Mouse (Mus musculus): ENCODE data around the gene Gm10160. TPM values are rescaled to one million over a fixed set of nuclear protein-coding genes. Genes with fewer than 3 reads are reported as not detected.
A peak's percentile ranks its signal among the peaks of the same experiment; 100 is the strongest.
"Not testable (repeated sequence)": the region's sequence is repeated elsewhere in the genome, so short reads cannot be mapped to it uniquely, and the experiment has no call there.

The Gm10160 gene
- polyA plus RNA-seq, 1 experiment, result not detected

GRCm38 (mm10) chr7:81839746-81840145 is 15.8 kb downstream of the Gm10160 start:
- WGBS, result 80% methylated on average over 6 of the region's 6 CpGs
- Histone ChIP-seq H3K27ac (ENCODE audit: insufficient read depth, low read length) (no peak overlapping the region), H3K4me3 (replicated peaks; ENCODE audit: insufficient read depth, low read depth, low read length) (no peak overlapping the region), H3K4me1 (ENCODE audit: control insufficient read depth, insufficient read depth, low read length) (no peaks in the 10 kb centered on the region; the same call in 1 of the 2 replicates), H3K27me3 (ENCODE audit: control insufficient read depth, insufficient read depth, low read length) (peaks cover 2% of the 10 kb centered on the region; the same call in 1 of the 2 replicates)
- no peak for DNase-seq
- TF ChIP-seq POLR2A (IDR thresholded peaks at IDR 0.05; ENCODE audit: borderline replicate concordance, insufficient read depth, low read length), result no peak
- TF ChIP-seq CTCF (IDR thresholded peaks at IDR 0.05; ENCODE audit: borderline replicate concordance, insufficient read depth, low read depth, low read length), result no peak

- not testable (repeated sequence) for H3K4me1 ChIP-seq (ENCODE audit: control insufficient read depth, insufficient read depth, low read length); H3K27ac ChIP-seq (ENCODE audit: insufficient read depth, low read length); DNase-seq; H3K4me3 ChIP-seq (replicated peaks; ENCODE audit: insufficient read depth, low read depth, low read length); H3K27me3 ChIP-seq (ENCODE audit: control insufficient read depth, insufficient read depth, low read length)
- 82% methylated on average over 5 of the region's 5 CpGs for WGBS
Observed at GRCm38 (mm10) chr7:81837771-81838170, 17.8 kb downstream of the Gm10160 start.

DNA sequence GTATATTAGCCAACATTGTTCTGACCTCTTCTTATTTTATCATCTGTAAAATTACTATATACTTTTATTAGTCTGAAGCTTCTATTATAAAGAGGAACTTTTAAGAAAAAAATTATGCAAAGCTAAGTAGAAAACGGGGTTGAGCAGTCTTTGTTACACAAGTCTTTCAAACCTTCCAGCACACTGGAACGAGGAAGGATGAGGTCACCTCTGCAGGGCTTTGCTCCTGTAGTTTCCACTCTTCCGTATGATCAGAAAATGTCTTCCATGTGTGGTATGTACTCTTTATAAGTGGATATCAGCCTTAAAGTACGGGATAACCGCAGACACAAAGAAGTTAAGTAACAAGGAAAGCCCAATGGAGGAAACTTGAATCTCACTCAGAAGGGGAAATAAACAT is 20.2 kb downstream of the Gm10160 start:
- 91% methylated on average over 5 of the region's 5 CpGs for WGBS
- Histone ChIP-seq H3K4me3 (replicated peaks; ENCODE audit: insufficient read depth, low read depth, low read length) (no peak overlapping the region), H3K4me1 (ENCODE audit: control insufficient read depth, insufficient read depth, low read length) (no peaks in the 10 kb centered on the region), H3K27ac (ENCODE audit: insufficient read depth, low read length) (no peak overlapping the region), H3K27me3 (ENCODE audit: control insufficient read depth, insufficient read depth, low read length) (peaks cover 2% of the 10 kb centered on the region; the same call in 1 of the 2 replicates)
- DNase-seq, result no peak
- no peak for TF ChIP-seq POLR2A (IDR thresholded peaks at IDR 0.05; ENCODE audit: borderline replicate concordance, insufficient read depth, low read length)
- no peak for TF ChIP-seq CTCF (IDR thresholded peaks at IDR 0.05; ENCODE audit: borderline replicate concordance, insufficient read depth, low read depth, low read length)

GRCm38 (mm10) chr7:81834847-81835246 is 20.7 kb downstream of the Gm10160 start:
- TF ChIP-seq CTCF (IDR thresholded peaks at IDR 0.05; ENCODE audit: borderline replicate concordance, insufficient read depth, low read depth, low read length), result no peak
- no peak for TF ChIP-seq POLR2A (IDR thresholded peaks at IDR 0.05; ENCODE audit: borderline replicate concordance, insufficient read depth, low read length)
- H3K27me3 ChIP-seq (ENCODE audit: control insufficient read depth, insufficient read depth, low read length), result peaks cover 2% of the 10 kb centered on the region; the same call in 1 of the 2 replicates
- no peaks in the 10 kb centered on the region for H3K4me1 ChIP-seq (ENCODE audit: control insufficient read depth, insufficient read depth, low read length)
- DNase-seq, result no peak
- H3K27ac ChIP-seq (ENCODE audit: insufficient read depth, low read length), result no peak overlapping the region
- no peak overlapping the region for H3K4me3 ChIP-seq (replicated peaks; ENCODE audit: insufficient read depth, low read depth, low read length)

DNA sequence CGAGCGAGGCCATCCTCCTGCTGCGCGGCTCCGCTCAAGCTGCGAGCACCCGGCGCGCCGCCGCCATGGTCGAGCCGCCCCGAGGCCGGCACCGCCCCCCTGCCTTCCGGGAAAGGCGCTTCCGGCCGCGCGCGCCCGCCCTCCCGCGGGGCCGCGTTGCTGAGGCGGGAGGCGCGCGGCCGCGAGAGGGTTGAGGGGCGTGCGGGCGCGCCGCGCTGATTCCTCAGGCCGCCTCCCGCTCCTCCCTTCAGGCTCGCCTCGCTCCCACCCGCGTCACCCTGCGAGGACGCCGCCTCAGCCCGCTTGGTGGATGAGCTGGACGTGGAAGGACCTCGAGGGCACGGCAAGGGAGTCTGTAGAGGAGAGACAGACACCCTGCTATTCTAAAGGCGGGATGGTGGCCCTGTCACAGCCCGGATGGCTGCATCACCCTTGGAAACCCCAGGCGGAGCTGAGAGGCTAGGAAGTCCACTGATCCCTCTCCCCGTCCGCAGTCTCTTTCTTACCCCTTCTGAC is 26.2 kb downstream of the Gm10160 start, which contains the start of gene Btbd1:
Btbd1 (minus strand) TSS at position 53 of the 516 bp plus-strand sequence.
- 2% methylated on average over 58 of the region's 58 CpGs for WGBS
- TF ChIP-seq CTCF (IDR thresholded peaks at IDR 0.05; ENCODE audit: borderline replicate concordance, insufficient read depth, low read depth, low read length), result no peak
- TF ChIP-seq POLR2A (IDR thresholded peaks at IDR 0.05; ENCODE audit: borderline replicate concordance, insufficient read depth, low read length), result no peak
- H3K4me1 ChIP-seq (ENCODE audit: control insufficient read depth, insufficient read depth, low read length), result no peaks in the 10 kb centered on the region
- H3K27me3 ChIP-seq (ENCODE audit: control insufficient read depth, insufficient read depth, low read length), result no peaks in the 10 kb centered on the region; the same call in 1 of the 2 replicates
- H3K27ac ChIP-seq (ENCODE audit: insufficient read depth, low read length), result no peak within 1 kb of the TSS
- peak within 1 kb of the TSS; percentile 58 for H3K4me3 ChIP-seq (replicated peaks; ENCODE audit: insufficient read depth, low read depth, low read length)
- DNase-seq, result peak in 1 of 2 experiments; percentile 68

GRCm38 (mm10) chr7:81828681-81829378 is 26.8 kb downstream of the Gm10160 start:
- TF ChIP-seq POLR2A (IDR thresholded peaks at IDR 0.05; ENCODE audit: borderline replicate concordance, insufficient read depth, low read length) (no peak), CTCF (IDR thresholded peaks at IDR 0.05; ENCODE audit: borderline replicate concordance, insufficient read depth, low read depth, low read length) (no peak)
- under 1% methylated on average over 88 of the region's 91 CpGs for WGBS
- no peaks in the 10 kb centered on the region for H3K4me1 ChIP-seq (ENCODE audit: control insufficient read depth, insufficient read depth, low read length)
- peak overlapping the region; percentile 58 for H3K4me3 ChIP-seq (replicated peaks; ENCODE audit: insufficient read depth, low read depth, low read length)
- no peaks in the 10 kb centered on the region; the same call in 1 of the 2 replicates for H3K27me3 ChIP-seq (ENCODE audit: control insufficient read depth, insufficient read depth, low read length)
- no peak overlapping the region for H3K27ac ChIP-seq (ENCODE audit: insufficient read depth, low read length)
- DNase-seq, result peak; percentile 28 to 65

GRCm38 (mm10) chr7:81827806-81828667 is 27.6 kb downstream of the Gm10160 start:
- no peaks in the 10 kb centered on the region; the same call in 1 of the 2 replicates for H3K27me3 ChIP-seq (ENCODE audit: control insufficient read depth, insufficient read depth, low read length)
- H3K27ac ChIP-seq (ENCODE audit: insufficient read depth, low read length), result no peak overlapping the region
- 39% methylated on average over 17 of the region's 17 CpGs for WGBS
- peak overlapping the region; percentile 58 for H3K4me3 ChIP-seq (replicated peaks; ENCODE audit: insufficient read depth, low read depth, low read length)
- DNase-seq, result peak in 1 of 2 experiments; percentile 5
- TF ChIP-seq POLR2A (IDR thresholded peaks at IDR 0.05; ENCODE audit: borderline replicate concordance, insufficient read depth, low read length) (no peak), CTCF (IDR thresholded peaks at IDR 0.05; ENCODE audit: borderline replicate concordance, insufficient read depth, low read depth, low read length) (no peak)
- no peaks in the 10 kb centered on the region for H3K4me1 ChIP-seq (ENCODE audit: control insufficient read depth, insufficient read depth, low read length)

All from cerebellum, adult 2 months (tissue).